Mouse (Mus musculus): ENCODE measurements around the gene Cd82. TPM values are rescaled to one million over a fixed set of nuclear protein-coding genes. Genes with fewer than 3 reads are reported as not detected.

Cd82 gene
- polyA plus RNA-seq (2015; fragmentation: Nextera tagmentation; extraction: Ambion mirVana), result 113 and 118 TPM in 2 replicates

GRCm38 (mm10) chr2:93462760-93463159 is at the start of gene Cd82:
TSS of gene Cd82 (minus strand) at chr2:93463140.
- Histone ChIP-seq H3K36me3 (replicated peaks) (peaks cover 15% of the 10 kb centered on the region), H3K4me1 (replicated peaks) (peaks cover 93% of the 10 kb centered on the region), H3K27me3 (no peaks in the 10 kb centered on the region), H3K9ac (peak within 1 kb of the TSS; percentile 87), H3K27ac (replicated peaks) (peak within 1 kb of the TSS; percentile 98), H3K4me3 (replicated peaks) (peak within 1 kb of the TSS; percentile 84), H3K9me3 (replicated peaks) (no peaks in the 10 kb centered on the region), H3K4me2 (peak within 1 kb of the TSS; percentile 92)
- ATAC-seq (ENCODE audit: insufficient read depth), result peak; percentile 88
- WGBS (ENCODE audit: insufficient replicate concordance), result 4% methylated on average over 20 of the region's 20 CpGs

GRCm38 (mm10) chr2:93512130-93512529 is 49.2 kb upstream of the Cd82 start:
- Histone ChIP-seq H3K36me3 (replicated peaks) (no peaks in the 10 kb centered on the region), H3K27ac (replicated peaks) (no peak overlapping the region), H3K4me2 (no peak overlapping the region), H3K9ac (no peak overlapping the region), H3K27me3 (no peaks in the 10 kb centered on the region), H3K4me3 (replicated peaks) (no peak overlapping the region), H3K4me1 (replicated peaks) (no peaks in the 10 kb centered on the region), H3K9me3 (replicated peaks) (no peaks in the 10 kb centered on the region)
- ATAC-seq (ENCODE audit: insufficient read depth), result no peak
- WGBS (ENCODE audit: insufficient replicate concordance), result 52% methylated on average over 7 of the region's 7 CpGs

- H3K9me3 ChIP-seq (replicated peaks), result no peaks in the 10 kb centered on the region
- H3K4me2 ChIP-seq, result no peak overlapping the region
- ATAC-seq (ENCODE audit: insufficient read depth), result no peak
- H3K9ac ChIP-seq, result no peak overlapping the region
- no peaks in the 10 kb centered on the region for H3K36me3 ChIP-seq (replicated peaks)
- H3K27me3 ChIP-seq, result no peaks in the 10 kb centered on the region
- WGBS (ENCODE audit: insufficient replicate concordance), result 73% methylated on average over 1 of the region's 1 CpGs
- H3K27ac ChIP-seq (replicated peaks), result no peak overlapping the region
- H3K4me3 ChIP-seq (replicated peaks), result no peak overlapping the region
- no peaks in the 10 kb centered on the region for H3K4me1 ChIP-seq (replicated peaks)
Observed at GRCm38 (mm10) chr2:93510839-93511238, 47.9 kb upstream of the Cd82 start.

GRCm38 (mm10) chr2:93509777-93510750 is 47.1 kb upstream of the Cd82 start:
- Histone ChIP-seq H3K4me3 (replicated peaks) (no peak overlapping the region), H3K4me1 (replicated peaks) (no peaks in the 10 kb centered on the region), H3K27ac (replicated peaks) (no peak overlapping the region), H3K9ac (no peak overlapping the region), H3K36me3 (replicated peaks) (no peaks in the 10 kb centered on the region), H3K27me3 (no peaks in the 10 kb centered on the region), H3K9me3 (replicated peaks) (no peaks in the 10 kb centered on the region), H3K4me2 (no peak overlapping the region)
- 58% methylated on average over 12 of the region's 12 CpGs for whole genome bisulfite sequencing (ENCODE audit: insufficient replicate concordance)
- ATAC-seq (ENCODE audit: insufficient read depth), result no peak

DNA sequence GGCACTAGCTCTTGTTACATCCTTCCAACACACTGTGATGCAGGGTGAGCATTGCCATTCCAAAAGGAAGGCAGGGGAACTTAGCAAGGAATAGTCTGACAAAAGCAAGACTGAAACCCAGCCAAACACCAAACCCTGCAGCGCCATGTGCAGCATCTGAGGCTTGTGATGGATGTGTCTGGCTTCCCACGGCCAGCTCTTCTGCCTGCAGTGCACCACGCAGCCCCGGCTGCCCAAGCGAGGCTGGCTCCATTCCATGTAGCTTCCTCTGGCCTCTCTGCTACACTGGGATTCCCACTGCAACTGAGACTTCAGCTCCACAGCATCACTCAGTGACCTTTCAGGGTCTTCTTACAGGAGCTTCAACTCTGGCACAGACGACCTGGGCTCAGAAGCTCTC is 42.2 kb upstream of the Cd82 start:
- H3K27me3 ChIP-seq, result no peaks in the 10 kb centered on the region; the same call in 1 of the 2 replicates
- 64% methylated on average over 6 of the region's 6 CpGs for WGBS (ENCODE audit: insufficient replicate concordance)

GRCm38 (mm10) chr2:93503353-93503752 is 40.4 kb upstream of the Cd82 start:
- H3K4me3 ChIP-seq (replicated peaks), result no peak overlapping the region
- ATAC-seq (ENCODE audit: insufficient read depth), result no peak

More for the DNA sequence above, 42.2 kb upstream of the Cd82 start:
- no peak overlapping the region for H3K9ac ChIP-seq
- no peaks in the 10 kb centered on the region for H3K4me1 ChIP-seq (replicated peaks)
- no peak overlapping the region for H3K4me3 ChIP-seq (replicated peaks)
- ATAC-seq (ENCODE audit: insufficient read depth), result no peak
- no peaks in the 10 kb centered on the region for H3K36me3 ChIP-seq (replicated peaks)
- no peak overlapping the region for H3K4me2 ChIP-seq
- no peaks in the 10 kb centered on the region for H3K9me3 ChIP-seq (replicated peaks)
- no peak overlapping the region for H3K27ac ChIP-seq (replicated peaks)

DNA sequence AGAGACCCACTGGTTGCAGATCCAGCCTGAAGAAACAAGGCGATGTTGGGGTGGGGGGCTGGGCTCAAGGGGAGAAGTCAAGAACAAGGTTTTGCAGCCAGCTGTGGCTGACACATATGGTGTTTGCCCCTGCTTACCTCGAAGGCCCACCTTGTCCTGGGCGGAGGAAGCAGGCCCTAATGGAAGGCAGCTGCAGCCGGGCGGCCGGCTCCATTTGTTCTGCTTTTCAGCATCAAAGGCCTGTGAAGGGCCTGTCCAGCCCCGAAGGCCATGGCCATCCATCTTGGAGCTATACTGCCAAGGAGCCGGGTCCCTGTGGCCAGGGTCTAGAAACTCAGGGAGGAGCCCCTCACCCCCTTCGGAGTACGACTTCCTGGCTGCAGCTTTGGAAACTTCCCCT is 38.4 kb upstream of the Cd82 start:
- Histone ChIP-seq H3K4me1 (replicated peaks) (no peaks in the 10 kb centered on the region), H3K36me3 (replicated peaks) (no peaks in the 10 kb centered on the region), H3K27ac (replicated peaks) (no peak overlapping the region), H3K9ac (no peak overlapping the region), H3K4me2 (no peak overlapping the region), H3K9me3 (replicated peaks) (no peaks in the 10 kb centered on the region), H3K4me3 (replicated peaks) (no peak overlapping the region), H3K27me3 (no peaks in the 10 kb centered on the region; the same call in 1 of the 2 replicates)
- no peak for ATAC-seq (ENCODE audit: insufficient read depth)
- WGBS (ENCODE audit: insufficient replicate concordance), result 52% methylated on average over 10 of the region's 10 CpGs

More at GRCm38 (mm10) chr2:93503353-93503752, 40.4 kb upstream of the Cd82 start:
- Histone ChIP-seq H3K4me2 (no peak overlapping the region), H3K4me1 (replicated peaks) (no peaks in the 10 kb centered on the region), H3K36me3 (replicated peaks) (no peaks in the 10 kb centered on the region), H3K9me3 (replicated peaks) (no peaks in the 10 kb centered on the region), H3K27ac (replicated peaks) (no peak overlapping the region), H3K27me3 (no peaks in the 10 kb centered on the region; the same call in 1 of the 2 replicates), H3K9ac (no peak overlapping the region)
- 54% methylated on average over 4 of the region's 4 CpGs for WGBS (ENCODE audit: insufficient replicate concordance)

DNA sequence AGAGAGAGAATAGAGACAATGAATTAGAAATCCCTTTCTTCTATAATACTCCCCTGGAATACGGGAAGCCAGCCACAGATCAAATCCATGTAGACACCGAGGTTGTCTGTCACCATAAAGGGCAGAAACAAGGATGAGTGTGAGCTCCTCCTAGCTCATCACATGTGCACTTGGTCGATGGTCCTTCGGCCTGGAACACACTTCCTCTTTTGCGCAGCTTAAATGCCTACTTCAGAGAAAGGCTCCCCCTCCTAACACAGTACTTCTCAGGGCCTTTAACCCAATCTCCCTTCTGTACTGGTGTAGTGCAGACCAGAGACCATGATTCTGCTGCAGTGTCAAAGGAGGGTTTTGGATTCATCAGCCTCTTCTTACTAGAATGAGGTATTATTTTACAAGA is 34.3 kb upstream of the Cd82 start:
- Histone ChIP-seq H3K9me3 (replicated peaks) (no peaks in the 10 kb centered on the region), H3K36me3 (replicated peaks) (no peaks in the 10 kb centered on the region), H3K4me2 (no peak overlapping the region), H3K4me1 (replicated peaks) (no peaks in the 10 kb centered on the region), H3K9ac (no peak overlapping the region), H3K4me3 (replicated peaks) (no peak overlapping the region), H3K27ac (replicated peaks) (no peak overlapping the region), H3K27me3 (no peaks in the 10 kb centered on the region; the same call in 1 of the 2 replicates)
- 35% methylated on average over 5 of the region's 5 CpGs for whole genome bisulfite sequencing (ENCODE audit: insufficient replicate concordance)
- ATAC-seq (ENCODE audit: insufficient read depth), result no peak

DNA sequence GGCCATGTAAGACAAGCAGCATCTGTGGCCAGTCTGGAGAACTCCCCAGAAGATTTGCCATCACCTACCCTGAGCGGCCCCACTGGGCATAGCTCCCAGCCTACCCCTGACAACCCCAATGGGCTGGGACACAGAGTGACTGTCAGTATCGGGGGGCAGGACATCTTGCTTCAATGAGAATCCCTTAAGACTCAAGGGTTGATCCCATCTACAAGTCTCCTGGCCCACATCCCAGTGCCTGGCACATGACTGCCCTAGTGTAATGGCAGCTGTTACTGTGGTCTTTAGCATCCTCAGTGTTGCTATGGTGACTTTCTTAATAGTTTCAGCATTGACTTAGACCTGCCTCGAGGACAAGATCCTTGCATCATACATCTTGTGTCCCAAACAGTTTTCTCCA is 32.2 kb upstream of the Cd82 start:
- Histone ChIP-seq H3K9ac (no peak overlapping the region), H3K27me3 (no peaks in the 10 kb centered on the region), H3K4me2 (no peak overlapping the region), H3K36me3 (replicated peaks) (no peaks in the 10 kb centered on the region), H3K4me1 (replicated peaks) (no peaks in the 10 kb centered on the region), H3K9me3 (replicated peaks) (no peaks in the 10 kb centered on the region), H3K4me3 (replicated peaks) (no peak overlapping the region), H3K27ac (replicated peaks) (no peak overlapping the region)
- ATAC-seq (ENCODE audit: insufficient read depth), result no peak
- WGBS (ENCODE audit: insufficient replicate concordance), result 53% methylated on average over 3 of the region's 3 CpGs

- Histone ChIP-seq H3K4me1 (replicated peaks) (no peaks in the 10 kb centered on the region), H3K9ac (no peak overlapping the region), H3K4me2 (no peak overlapping the region), H3K4me3 (replicated peaks) (no peak overlapping the region), H3K36me3 (replicated peaks) (no peaks in the 10 kb centered on the region), H3K27me3 (peaks cover 7% of the 10 kb centered on the region; the same call in 1 of the 2 replicates), H3K9me3 (replicated peaks) (no peaks in the 10 kb centered on the region), H3K27ac (replicated peaks) (no peak overlapping the region)
- no peak for ATAC-seq (ENCODE audit: insufficient read depth)
- whole genome bisulfite sequencing (ENCODE audit: insufficient replicate concordance), result 43% methylated on average over 3 of the region's 3 CpGs
Observed at GRCm38 (mm10) chr2:93493541-93493940, 30.6 kb upstream of the Cd82 start.

GRCm38 (mm10) chr2:93490516-93490915 is 27.6 kb upstream of the Cd82 start:
- H3K4me1 ChIP-seq (replicated peaks), result no peaks in the 10 kb centered on the region

More at GRCm38 (mm10) chr2:93490516-93490915, 27.6 kb upstream of the Cd82 start:
- Histone ChIP-seq H3K27ac (replicated peaks) (no peak overlapping the region), H3K27me3 (peaks cover 9% of the 10 kb centered on the region; the same call in 1 of the 2 replicates), H3K9me3 (replicated peaks) (no peaks in the 10 kb centered on the region), H3K4me3 (replicated peaks) (no peak overlapping the region), H3K36me3 (replicated peaks) (no peaks in the 10 kb centered on the region), H3K4me2 (no peak overlapping the region), H3K9ac (no peak overlapping the region)
- no peak for ATAC-seq (ENCODE audit: insufficient read depth)
- WGBS (ENCODE audit: insufficient replicate concordance), result 61% methylated on average over 2 of the region's 2 CpGs
